Mouse (Mus musculus) brain, embryonic 18.5 days (tissue): ENCODE results near the gene Sugct.

ENCODE experiments used
- DNase-seq: peaks from one replicate; pipeline ENCODE4 v3.0.0-alpha.2; 2012; ENCODE audit warnings: low read depth, low spot score

The Sugct gene

DNA sequence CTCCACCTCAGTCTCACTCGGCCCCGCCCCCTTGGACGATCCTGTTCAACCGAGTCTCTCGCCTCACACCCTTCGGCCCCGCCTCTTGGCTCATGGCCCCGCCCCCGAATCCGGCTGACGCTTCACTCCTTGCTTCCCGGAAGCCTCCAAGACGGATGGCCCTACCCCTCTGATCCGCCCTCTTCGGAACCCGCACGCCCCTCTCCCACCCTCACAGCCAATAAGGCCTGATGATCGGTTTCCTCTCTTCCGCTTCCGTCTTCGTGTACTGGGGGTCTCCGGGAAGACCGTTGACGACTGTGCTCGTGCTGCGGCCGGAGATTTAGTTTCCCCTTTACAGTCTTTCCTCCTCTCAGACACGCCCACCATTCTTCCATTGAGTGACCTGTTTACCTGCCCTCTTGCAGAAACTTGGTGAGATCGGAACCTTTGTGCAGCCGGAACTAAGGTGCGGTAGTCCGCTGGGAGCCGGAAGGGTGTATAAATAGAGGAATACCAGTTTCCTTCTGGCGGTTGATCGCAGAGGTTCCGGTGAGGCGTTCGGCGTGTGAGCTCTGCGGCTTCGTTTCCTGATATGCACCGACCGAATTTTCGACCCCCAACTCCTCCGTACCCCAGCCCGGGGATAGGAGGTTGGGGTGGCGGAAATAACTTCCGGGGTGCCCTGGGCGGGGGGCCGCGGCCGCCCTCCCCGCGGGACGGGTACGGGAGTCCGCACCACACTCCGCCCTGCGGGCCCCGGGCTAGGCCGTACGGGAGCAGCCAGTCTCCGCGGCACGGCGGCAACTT is at the start of gene Sugct, which contains the start of gene Mplkip:
Gene Sugct, minus strand, starts transcription at position 643 of the 789 bp plus-strand sequence.
Gene Mplkip, plus strand, starts transcription at position 282 of the 789 bp plus-strand sequence.
- DNase-seq = peak; percentile 99

DNA sequence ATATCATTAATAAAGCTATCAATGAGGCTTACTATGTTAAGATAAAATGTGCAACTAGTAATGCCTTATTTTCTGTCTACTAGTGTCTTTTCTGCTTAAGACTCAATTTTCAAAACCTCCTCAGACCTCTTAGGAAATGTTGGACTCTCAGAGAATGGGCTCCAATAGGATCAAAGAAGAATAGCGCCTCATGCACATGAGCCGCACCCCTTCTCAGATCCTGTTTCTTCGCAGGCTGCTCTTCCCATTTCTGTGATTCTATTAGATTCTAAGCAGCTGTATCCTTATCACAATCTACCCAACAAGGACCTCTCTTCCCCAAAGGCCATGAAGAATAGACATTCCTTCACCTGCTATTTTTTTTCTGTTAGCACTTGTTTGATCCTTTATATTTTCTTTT is 33.4 kb upstream of the Sugct start:
- DNase-seq = no peak

DNA sequence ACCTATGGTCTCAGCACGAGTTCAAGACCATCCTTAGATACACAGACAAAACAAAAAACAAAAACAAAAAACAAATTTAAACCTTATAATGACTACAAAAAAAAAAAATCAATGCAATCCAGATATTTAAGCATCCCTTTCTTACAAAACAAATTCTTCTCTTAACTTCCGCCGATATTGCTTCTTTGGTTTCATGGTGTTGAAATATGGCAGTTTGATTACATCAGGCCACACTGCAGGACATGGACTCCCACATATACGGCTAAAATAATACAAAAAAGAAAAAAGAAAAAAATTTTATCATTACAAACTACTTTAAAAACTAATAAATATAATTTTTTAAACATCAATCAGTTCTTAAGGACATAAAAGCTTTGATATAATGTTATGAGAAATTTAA is 32.6 kb upstream of the Sugct start:
- DNase-seq = no peak

DNA sequence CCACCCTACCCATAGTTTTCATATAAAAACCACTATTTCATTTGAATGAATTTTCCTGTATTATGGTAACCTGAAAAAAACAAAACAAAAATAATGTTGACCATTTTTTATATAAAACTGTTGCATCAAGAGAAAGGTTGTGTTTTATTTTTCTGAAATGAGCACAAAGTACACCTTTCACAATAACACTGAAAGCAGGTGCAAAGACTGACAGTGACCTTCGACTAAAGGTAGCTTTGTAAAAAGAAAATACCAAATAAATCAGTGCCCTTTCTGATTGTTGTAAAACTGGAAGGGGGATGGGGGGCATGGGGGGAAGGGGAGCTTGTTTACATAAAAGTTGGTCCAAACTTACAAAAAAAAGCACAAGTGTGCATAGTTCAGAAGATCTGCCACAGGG is 22.0 kb upstream of the Sugct start:
- no peak for DNase-seq

DNA sequence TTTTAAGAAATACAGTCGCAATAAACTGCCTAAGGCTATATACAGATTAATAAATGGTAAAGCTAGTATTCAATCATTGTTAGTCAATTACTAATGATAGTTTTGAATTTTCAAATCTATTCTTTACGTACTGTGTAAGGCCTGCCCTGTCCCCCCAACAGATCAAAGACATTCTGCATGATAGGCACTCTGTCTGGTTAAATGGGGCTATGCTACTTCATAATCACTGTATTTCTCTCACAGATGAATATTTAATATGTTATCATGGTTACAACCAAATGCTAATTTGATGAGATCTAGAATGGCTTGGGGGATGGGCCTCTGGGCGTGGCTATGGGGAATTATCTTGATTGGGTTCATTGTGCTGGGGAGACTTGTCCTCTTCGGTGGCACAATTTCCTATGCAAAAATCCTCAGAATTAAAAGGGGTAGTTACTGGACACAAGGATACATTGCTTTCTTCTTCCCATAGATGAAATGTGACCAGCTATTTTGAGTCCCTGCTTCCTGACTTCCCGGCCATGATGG is 13.5 kb upstream of the Sugct start:
- DNase-seq = no peak

DNA sequence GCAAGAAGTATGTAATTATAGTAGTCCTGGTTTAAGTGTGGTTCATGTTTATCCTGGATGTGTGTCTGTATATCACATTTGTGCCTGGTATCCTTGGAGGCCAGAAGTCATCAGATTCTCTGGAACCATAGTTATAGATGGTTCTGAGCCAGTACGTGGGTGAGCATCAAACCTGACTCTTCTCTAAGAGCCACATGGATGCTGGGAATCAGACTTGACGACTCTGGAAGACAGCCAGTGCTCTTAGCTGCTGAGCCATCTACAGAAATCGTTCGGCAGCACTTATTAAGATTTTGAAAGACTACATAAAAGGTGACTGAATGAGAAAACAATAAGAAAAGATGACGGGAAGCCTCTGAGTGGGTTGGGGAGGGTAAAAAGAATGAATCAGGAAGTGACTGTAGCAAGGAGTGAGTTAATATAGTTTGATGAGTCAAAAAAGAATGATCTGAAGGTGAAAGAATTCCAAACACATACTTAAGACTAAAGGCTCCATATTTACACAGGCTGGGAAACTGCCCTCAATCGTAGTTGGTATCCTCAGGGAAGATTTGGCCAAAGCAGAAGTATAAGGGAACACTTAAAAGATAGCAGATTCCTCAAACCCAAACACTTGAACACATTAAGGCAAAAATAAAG is 10.0 kb upstream of the Sugct start:
- DNase-seq = no peak

DNA sequence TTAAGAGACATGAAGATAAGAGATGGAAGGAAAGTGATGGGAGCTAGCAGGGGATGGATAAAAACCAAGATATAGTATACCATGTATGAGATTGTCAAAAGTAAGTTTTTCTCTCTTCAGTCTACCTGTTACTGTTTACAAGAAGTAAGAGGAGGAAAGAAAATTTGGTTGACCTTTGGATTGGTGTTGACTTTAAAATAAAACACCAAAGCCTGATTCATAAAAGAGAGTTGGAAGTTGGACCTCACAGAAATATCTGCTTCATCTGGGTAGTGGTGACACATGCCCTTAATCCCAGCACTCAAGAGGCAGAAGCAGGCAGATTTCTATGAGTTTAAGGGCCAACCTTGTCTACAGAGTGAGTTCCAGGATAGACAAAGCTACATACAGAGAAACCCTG is 7.0 kb upstream of the Sugct start:
- no peak for DNase-seq

DNA sequence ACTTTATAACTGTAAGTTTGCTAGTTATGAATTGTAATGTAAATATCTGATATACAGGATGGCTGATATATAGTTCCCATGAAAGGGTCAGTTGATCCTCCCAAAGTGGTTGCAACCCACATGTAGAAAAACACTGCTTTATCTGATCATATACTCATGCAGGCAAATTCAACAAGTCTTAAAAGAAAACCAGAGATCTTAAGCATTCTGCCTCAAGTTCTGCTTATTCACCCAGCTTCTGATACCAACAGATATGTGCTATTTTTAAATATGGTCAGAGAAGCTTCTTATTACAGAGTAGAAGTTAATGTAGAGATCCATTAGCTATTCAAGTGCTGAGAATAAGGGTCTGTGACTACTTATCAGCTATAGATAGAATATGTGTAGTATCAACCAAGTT is 6.0 kb upstream of the Sugct start:
- DNase-seq = no peak

DNA sequence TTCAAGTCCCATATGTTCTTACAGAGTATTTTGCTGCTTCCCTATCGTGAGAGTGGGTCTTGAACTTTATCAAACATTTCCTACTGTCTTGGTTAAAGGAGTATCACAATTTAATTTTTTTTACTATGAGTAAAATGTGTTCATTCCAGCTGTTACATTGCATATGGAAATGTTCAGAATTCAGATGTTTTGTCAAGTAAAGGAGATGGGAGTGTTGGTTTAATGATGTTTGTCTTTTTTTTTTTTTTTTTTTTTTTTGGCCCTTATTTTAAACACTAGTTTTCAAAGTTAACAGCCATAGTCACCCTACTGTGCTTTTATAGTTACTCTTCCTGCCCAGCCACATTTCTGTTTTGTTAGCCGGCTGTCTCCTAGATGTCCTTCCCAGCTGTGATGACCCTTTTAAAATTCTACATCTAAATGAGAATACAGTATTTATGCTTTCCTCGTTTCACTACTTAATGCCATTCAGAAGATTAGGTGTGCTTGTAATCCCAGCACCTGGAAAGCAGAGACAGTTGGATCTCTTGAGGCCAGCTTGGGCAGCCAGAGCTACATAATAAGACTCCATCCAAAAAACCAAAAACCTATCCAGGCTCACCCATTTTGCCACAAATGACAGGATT is 4.8 kb upstream of the Sugct start:
- no peak for DNase-seq

DNA sequence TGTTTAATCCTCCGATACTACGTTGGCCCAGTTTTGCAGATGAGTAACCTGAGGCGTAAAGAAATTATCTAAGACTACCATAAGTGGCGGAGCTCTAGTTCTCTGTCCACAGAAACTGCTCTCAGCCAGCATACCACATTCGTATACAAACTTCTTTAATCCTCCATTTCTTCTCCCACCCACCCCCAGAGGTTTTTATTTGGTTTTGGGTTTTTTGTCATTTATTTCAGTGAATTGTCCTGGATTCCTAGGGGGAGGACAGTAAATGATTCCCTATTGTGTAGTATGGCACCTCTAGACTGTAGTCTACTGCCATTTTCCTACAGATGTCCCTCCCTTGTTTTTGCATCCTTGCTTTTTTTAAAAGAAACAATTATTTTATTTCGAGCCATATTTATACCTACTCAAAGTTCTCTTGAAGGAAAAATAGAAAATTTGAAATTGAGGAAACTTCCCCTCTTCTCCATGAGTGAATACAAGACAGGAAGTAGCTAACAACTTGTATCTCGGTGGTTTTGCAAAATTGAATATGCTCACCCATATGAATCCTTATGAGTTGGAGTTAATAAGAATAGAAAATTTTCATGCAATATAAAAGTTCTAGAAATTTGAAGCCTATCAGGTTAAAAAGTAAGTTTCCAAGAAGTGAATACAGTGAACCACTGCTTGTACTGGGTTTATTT is 686 bp upstream of the Sugct start:
- no peak for DNase-seq

DNA sequence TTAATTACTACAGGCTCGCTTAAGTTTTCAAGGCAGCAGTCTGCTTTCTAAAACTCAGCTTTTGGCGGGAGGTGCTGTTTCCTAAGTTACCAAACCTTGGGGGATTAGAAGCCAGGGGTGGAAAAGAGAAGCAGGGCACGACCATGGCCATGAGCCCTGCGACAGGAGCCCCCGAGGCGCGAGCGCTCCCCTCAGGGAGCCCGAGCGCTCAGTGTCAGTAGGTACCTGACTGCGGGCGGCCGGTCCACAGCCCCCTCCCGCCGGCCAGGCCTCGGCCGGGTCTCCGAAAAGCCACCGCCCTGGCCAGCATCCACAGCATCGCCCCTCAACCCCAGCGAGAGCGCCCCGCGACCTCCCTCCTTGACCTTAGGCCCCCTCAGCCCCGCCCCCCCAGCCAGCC is 939 bp downstream of the Sugct start:
- DNase-seq = no peak

DNA sequence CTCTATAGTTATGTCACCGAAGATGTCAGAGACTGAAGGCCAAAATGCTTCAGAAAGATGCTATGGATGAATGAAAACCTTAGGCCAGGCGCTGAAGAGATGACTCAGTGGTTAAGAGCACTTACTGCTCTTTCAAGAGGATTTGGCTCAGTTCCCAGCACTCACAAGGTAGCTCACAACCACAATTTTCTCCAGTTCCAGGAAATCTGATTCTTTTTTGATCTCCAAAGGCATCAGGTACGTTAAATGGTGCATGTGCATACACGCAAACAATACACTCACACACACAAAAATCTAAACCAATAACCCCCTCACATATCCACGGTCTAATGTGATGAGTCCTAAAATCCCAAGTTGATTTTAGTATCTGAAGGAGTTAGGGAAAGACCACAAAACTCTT is 1.5 kb downstream of the Sugct start:
- DNase-seq = no peak

DNA sequence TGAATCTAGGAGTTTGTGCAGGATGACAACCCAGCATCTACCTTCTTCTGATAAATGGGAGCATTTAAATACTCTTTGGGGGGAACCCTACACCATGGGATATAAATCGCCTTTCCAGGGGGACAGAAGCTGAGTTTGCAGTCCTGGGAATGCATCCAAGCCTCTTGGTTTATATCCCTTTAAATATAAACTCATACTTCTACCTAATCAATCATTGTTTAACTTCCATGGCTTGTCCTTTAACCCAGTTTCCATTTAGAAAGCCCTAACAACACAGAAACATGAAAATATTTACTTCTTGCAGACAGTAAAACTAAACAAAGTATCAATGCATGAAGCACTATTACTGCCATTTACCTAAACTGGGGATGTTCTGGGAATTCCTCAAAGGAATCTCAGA is 3.9 kb downstream of the Sugct start:
- no peak for DNase-seq

DNA sequence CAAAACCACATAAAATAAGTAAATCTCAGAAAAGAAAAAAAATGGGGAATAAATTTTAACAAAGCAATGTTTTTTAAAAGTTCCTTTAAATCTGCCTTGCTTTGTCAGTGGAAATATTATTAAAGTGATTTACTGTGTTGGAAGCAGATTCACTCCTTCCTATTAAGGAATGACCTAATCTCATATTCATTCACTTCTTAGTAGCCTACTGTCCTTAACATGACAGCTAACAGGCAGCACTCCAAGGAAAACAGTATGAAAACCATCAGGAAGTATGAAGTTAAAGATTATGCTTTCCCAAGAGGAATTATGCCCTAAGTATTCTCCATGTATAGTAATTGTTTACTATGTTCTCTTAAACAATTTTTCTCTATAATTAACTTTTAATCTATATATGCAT is 4.7 kb downstream of the Sugct start:
- no peak for DNase-seq

DNA sequence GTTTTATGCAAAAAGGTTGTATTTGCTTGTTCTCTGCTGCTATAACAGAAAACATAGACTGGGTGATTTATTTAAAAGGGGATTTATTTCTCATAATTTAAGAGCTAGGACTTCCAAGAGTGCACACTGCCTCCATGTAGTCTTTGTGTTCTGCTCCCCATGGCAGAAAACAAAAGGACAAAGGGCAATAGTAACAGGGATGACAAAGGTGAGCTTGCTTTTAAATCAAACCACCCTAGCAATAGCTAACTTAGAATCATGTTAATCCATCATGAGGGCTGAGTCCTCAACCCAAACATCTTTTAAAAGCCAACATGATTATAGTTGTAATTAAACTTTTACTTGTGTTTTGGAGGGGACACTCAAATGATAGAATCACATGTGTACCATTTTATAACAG is 5.9 kb downstream of the Sugct start:
- no peak for DNase-seq

DNA sequence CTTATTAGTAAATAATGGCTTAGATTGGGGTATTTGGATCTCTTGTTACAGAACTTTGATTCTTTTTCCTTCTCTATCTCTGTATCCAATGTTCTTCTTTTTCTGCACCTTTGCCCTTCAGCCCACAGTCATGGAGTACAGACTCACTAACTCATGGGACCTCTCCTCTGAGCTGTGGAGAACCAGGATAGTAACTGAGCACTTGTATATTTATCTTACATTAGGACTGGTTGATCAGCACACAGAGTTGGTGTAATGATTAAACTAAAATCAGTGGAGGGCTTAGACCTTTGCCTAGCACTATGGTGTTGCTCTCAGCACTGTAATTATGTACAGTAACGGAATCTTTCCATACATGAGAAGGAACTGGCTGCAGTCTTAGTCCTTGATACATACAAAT is 24.2 kb downstream of the Sugct start:
- DNase-seq = no peak

DNA sequence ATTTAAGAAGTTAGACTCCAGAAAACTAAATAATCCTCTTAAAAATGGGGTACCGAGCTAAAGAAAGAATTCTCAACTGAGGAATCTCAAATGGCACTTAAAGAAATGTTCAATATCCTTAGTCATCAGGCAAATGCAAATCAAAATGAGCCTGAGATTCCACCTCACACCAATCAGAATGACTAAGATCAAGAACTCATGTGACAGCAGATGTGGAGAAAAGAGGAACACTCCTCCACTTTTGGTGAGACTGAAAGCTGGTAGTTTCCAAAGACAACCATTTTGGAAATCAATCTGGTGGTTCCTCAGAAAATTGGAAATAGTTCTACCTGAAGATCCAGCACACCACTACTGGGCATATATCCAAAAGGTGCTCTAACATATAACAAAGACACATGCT is 28.0 kb downstream of the Sugct start:
- no peak for DNase-seq

DNA sequence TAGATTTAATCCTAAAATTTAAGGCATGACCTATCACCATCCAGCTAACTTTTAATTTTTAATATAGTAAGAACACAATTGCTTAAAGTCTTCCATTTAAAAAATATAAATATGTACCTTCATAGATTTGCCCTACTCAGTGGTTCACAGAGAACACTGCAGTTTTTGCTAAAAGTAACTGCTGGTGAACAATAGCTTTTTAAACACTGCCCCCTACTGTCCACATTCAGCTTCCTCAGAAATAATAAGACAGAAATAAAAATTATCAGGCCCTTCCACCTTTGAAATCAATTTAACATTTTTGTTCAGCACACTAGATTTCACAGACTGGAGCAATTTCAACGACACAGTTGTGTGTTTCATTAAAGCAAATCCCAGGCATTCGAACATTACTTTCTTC is 53.1 kb downstream of the Sugct start:
- no peak for DNase-seq

DNA sequence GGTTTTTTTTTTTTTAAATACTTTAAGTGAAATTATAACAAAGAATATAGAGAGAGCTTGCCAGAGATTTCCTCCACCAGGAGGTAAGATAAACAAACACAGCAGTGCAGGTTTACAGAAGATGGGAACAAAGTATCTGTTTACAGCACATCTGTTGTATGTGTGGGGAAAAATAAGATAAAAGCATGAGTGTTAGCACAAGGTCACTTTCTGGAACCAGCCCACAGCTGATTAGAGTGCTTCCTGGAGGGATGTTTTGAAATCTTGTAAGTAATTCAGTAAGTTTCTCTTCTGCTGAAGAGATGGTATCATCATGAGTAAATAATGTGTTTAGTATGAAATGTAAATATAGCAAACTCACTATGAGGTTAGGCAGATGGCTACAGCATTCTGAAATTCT is 57.3 kb downstream of the Sugct start:
- no peak for DNase-seq

DNA sequence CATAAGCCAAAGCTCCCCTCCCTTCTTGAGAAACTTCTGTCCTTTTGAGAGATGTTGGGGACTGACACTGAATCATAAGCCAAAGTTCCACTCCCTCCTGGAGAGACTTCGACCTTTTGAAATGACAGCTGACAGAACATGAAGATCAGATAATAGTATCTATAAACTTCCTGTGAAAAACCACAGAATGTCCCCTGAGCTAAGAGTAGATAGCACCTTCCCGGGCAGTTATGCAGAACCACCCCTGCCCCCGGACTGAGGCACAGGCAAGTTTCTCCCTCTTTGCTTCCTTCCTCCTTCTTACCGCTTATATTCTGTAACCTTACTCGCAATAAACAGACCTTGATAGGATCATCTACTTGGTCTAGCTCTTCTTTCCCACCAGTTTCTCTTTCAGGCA is 68.2 kb downstream of the Sugct start:
- no peak for DNase-seq

DNA sequence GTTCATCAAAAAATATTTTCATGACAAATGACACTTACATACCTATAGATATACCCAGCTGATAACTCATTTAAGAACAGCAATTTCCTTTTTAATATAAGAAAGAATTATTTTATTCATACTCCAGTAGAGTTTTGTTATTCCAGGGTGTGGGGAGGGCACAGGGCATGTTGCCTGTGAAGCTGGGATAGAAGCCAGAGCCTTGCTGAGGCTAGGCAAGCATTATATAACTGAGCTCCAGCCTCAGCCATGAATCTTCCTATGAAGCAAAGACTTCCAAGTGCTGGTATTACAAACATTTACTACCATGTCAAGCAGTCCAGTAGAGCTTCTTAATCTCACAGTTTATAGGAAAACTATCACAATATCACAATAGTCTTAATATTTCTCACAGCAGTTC is 70.4 kb downstream of the Sugct start:
- DNase-seq = no peak

DNA sequence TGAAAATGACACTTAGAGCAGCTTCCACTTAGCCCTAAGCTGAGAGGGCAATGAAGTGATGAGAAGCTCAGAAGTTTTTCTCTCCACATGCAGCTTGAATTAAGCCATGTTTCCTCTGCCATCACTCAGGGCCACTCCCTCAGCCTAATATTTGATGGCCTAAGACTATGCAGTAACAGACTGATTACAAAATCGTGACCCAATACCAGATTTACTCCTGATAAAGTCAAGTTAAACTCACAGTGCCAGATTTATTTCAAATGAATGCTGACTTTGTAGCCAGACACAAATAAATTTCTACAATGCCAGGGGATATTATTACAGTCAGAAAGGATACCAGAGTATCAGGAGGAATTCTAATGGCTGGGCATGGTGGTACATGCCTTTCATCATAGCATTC is 89.1 kb downstream of the Sugct start:
- DNase-seq = no peak
